Mouse (Mus musculus) cerebellum, adult (tissue): ENCODE measurements at regions not wholly inside any gene's neighbourhood (a gene's known extent, or its start where the extent isn't known, plus 50 kb on each side); places are given as distances from the start of the nearest gene placed in this dataset.

Experiments
- ATAC-seq: cut with Nextera tagmentation; 2 replicates; pipeline ENCODE4 v1.9.2; 2017; ENCODE audit warnings: mild to moderate bottlenecking, moderate library complexity, mixed read lengths; ENCODE audit not compliant: insufficient number of reproducible peaks, low FRiP score, low TSS enrichment

DNA sequence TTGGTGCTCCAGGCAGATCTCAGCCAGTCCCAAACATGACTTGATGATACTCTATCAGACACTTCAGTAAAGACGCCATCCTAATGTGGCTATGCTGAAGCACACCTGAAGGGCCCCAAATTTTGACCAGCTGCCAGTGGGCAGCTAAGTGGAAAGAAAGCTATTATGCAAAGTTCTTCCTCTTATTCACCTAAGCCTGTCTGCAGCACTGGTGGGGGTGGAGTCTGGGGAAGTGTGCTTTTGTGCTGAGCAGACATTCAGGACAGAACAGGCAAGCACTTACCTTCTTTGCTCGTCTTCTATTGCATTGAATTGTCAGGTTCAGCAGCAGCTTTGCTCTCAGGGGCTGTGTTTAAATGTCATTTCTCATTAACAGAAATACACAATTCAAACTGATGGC, 200.7 kb downstream of the Pla2g4a start:
- no peak for ATAC-seq

DNA sequence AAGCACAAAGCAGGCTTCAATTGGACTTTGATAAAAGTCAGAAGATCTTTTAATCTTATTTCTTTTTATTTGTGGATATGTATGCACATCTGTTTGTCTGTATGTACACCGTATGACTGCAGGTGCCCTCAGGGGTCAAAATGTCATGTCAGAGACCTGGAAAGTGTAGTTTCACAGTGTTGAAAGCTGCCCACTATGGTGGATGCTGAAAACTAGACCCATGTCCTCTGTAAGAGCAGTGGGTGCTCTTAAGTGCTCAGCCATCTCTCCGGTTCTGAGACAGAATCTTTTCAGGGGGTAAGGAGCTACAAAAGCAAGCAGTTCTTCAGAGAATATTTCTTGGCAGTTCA, 202.3 kb downstream of the Pla2g4a start:
- no peak; the same call in 1 of the 2 replicates for ATAC-seq

DNA sequence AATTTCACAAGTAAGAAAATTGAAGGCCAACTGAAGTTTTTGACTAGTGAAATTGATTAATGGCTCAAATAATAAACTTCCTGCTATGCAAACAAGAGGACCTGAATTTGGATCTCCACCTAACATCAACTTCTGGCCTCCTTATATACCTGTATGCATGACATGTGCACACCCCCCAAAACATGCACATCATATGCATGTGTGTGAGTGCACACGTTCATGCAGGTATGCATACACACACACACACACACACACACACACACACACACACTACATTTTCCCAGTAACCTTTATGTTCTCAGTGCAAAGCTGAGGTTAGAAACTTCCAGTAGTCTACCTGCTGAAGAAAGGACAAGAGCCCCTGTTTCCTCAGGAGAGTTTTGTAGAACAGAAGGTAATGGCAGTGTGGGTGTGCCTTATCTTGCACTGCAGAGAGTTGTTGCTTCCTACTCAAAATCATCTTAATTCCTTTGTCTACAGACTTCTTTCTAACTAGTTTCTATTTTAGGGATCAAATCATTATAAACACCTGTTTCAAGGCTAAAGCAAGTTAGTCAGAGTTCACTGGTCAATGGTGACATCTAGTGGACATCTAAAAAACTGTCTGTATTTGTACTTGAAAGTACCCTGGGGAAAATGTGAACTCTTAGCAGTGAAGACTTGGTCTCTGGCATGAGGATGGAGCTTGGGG, 202.9 kb downstream of the Pla2g4a start:
- peak; percentile 86 for ATAC-seq

DNA sequence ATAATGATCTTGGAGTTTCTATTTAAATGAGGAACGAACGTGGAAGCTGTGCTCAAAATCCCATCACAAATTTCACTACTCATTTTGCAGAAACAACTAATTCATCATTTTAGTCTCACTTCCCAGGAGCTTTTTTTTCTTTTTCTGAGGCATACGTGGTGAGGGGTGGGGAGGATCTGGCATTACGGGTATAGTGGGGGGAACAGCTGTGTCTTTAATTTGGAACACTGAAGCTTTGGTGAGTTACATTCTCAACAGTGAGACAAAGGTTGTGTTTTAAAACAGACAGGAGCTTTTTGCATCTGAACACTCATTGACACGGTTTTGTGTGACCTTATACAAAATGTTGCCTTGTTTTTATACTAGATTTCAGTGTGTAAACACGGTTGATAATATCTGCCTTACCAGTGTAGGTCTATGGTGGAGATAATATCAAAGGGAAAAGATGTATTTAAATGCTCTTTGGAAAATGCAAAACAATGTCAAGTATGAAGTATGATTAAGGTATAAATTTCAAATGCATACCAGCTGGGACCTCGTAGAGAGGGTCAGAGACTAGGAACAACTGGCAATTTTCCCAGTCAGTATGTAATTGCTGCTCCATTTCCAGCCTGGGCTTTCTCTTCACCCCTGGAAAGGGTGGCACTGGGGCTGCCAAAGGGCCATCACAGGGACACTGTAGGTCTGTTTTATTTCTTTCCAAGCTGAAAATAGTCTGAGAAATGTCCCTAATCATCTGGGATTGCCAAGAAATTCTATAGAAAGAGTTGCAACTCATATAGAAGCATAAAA, 207.6 kb downstream of the Pla2g4a start:
- no peak for ATAC-seq

DNA sequence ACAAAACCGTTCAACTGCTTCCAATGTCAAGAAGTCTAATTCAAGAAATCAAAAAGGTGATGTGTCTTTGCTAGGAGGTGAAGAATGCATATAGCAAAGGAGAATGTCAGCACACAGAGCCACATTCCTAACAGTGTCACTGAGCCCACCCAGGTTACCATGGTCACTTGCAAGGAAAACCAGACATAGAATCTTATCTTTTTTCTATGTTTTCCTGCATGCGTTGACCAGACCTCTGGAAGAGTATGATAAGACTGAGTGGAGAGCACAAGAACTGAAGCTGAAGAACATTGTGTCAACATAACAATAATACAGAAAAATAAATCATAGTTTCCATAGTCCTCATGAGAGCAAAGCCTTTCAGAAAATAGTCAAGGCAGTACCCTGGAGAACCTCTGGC, 211.7 kb downstream of the Pla2g4a start:
- ATAC-seq: no peak

DNA sequence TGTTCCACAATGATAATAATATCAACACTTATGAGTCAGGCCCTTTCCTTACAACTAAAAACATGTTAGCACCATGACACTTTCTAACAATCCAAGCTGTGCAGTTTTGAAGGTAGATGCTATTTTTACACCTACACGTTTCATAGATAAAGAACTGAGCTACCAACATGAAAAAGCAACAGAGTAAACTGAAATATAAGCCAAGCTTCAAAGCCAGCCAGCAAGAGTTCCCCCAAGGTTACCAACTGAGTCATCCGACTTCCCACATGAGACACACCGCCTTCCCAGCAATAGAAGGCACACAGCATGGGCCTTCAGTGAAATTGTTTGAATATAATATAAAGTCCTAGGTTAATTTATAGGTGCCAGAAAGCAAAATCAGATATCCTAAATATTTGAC, 222.1 kb downstream of the Pla2g4a start:
- ATAC-seq: no peak

DNA sequence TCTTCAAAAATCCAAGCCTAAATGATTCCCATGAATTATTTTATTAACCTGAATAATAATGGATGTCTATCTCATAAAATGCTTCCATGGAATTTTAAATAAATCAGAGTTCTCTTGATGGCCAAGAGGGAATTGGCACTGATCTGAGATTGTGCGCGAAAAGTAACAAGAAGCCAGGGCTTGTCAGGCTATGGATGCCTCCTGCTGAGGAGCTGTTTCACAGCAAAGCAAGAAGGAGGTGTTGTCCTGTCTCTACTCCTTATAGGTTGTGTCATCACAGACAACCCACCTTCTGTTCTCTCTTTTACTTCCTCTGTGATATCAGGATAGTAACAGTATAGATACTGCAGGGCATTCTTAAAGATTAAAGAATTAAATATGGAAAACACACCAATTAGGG, 226.8 kb downstream of the Pla2g4a start:
- ATAC-seq: 0 out of 2 replicates have a peak, but pooled peaks have one; percentile 49

DNA sequence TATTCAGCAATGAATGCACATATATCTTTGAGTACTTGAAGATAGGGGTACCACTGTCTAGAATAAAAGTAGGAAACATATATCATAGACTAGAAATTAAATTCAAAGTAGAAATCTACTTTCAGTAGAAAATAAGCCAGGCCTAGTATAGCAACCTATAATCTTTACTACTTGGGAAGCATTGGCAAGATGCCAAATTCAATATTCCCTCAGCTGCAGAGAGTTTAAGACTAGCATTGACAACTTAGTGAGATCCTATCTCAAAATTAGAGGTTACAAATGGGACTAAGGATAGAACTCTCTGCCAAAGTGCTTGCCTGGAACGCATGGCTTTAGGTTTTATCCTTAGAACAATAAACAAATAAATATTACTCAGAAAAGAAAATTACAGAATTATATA, 245.9 kb downstream of the Pla2g4a start:
- no peak for ATAC-seq

DNA sequence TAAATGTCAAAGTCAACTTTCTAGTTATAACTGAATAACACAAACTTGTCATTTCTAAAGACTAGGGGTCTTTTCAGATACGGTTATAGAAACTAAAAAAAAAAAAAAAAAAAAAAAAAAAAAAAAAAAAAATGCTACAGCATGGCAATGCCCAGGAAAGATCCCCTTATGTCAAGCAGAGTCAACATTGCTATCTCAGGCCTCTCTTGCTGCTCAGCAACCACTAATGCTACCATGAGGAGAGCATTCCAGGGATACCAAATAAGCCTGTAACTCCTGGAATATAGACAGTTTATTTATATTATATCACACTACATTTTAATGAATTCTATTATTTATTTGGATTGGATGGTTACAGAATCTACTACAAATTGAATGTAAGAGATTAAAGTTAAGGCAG, 248.8 kb downstream of the Pla2g4a start:
- ATAC-seq: no peak

DNA sequence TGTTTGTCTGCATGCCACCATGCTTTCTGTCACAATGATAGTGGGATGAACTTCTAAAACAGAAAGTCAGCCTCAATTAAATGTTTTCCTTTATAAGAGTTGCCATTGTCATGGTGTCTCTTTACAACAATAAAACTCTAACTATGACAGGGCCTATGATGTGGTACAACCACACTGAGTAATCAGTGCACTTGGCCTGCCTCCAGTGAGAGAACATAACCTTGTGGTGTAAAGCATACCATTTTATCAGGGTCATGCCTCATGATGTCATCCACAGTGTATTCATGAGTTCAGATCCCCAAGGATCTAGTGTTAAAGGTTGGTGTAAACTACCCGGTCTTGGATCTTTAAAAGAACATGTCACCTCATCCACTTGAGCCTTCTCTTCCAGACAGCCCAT, 255.9 kb downstream of the Pla2g4a start:
- no peak for ATAC-seq

DNA sequence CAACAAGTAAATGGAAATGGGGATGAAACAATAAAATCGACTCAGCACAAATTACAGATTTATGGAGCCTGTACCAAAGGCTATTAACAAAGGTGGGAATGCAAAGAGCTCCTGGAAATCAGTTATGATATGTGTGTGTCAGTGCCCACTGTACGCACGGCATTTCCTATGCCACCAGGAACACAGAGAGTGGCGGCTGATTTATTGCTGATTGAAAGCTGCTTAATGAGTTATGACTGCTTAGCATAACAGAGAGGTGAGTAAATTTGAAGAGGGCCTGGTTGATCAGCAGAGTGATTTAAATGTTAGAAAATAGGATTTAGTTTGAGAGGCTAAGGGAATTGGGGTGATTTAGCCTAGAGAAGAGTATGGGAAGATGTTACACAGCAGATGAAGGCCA, 261.7 kb downstream of the Pla2g4a start:
- no peak for ATAC-seq

DNA sequence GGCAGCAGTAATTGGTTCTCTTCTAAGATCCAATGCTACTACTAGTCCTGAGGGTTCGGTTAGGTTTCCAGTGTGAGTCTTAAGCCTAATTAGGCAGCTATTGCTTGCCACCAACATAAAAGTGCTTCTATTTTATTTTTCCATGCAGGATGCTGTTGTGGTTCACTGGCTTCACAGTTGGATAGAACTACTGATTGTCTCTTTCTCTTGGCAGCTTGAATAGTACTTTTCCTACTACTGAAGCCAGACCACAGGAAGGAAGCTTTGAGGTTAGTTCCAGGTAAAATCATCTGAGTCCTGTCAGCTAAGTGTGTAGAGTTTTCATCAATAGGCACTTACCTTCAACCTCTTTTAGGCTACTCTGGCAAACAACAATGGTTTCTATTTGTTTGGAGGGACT, 286.9 kb downstream of the Pla2g4a start:
- peak; percentile 77 for ATAC-seq

DNA sequence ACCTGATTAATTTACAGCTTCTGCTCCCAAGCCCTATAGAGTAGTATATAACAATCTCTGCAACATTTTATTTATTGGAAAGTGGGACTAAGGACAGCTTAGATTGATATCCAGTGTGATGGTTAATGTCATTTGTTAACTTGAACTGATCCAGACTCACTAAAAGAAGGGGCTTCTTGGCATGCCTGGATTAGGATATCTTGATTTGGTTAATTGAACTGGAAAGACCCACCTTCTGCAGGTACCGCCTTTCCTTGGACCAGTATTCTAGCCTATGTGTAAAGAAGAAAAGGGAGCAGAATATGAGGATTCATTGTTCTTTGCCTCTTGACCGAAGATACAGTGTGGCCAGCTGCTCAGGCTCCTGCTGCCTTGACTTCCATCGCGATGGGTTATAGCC, 288.5 kb downstream of the Pla2g4a start:
- peak; percentile 4; the same call in 1 of the 2 replicates for ATAC-seq

DNA sequence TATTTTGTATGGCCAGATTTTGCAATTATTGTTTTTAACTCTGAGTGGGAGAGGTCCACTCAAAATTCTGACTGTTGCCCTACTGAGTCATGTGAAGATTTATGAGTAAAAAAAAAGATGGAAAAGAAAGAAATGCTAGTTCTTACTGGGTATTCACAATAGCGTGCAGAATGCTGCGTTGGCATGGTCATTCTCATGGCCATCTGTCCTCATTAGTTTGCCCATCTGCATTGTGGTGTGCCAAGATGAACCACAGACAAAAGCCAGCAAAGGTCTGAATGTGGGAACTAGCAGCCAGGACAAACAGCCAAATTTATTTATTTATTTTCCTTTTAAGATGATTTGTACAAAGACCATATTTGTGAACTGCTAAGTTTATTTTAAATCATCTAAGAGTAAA, 289.0 kb downstream of the Pla2g4a start:
- ATAC-seq: peak; percentile 94

DNA sequence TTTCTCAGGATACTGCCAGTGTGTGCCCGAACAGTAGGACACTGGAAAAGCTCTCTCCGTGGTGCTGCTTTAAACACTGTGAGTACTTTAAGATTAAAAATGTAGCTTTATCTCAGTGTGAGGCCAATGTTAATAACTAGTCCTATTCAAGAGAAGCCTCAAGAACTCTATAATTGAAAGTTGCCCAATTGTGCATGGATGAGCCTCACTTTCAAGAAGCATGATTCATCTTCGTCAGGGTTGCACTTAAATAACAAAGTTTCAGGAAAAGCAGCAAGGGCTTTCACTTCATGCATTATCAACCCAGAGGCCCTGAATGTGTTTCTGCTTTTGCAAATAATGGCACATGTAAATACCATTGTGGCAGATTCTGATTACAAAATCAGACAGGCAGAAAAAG, 290.0 kb downstream of the Pla2g4a start:
- no peak for ATAC-seq
